Mouse (Mus musculus) lung, postnatal 0 days (tissue): ENCODE measurements around the gene Slc6a17. TPM values are rescaled to one million over a fixed set of nuclear protein-coding genes. Genes with fewer than 3 reads are reported as not detected.
A peak's percentile ranks its signal among the peaks of the same experiment; 100 is the strongest.

Experiments
- ATAC-seq: fragments of 200-750 bp; cut with Nextera tagmentation; 2 replicates; pipeline ENCODE4 v1.8.0; 2017; ENCODE audit warnings: moderate library complexity
- DNase-seq: peaks from one replicate; pipeline ENCODE4 v3.0.0-alpha.2; 2016; ENCODE audit warnings: low spot score
- H3K27ac ChIP-seq: fragments of 300-500 bp; sonication (generic); 2 replicates; pipeline ENCODE4 v1.5.1; 2014; ENCODE audit warnings: antibody characterized with exemption, mild to moderate bottlenecking, low read length, mixed read lengths
- H3K27me3 ChIP-seq: fragments of 300-500 bp; sonication (generic); replicated peaks from 2 replicates; pipeline ENCODE4 v1.6.1; 2014; ENCODE audit warnings: low read length, mixed read lengths; ENCODE audit not compliant: insufficient read depth
- H3K36me3 ChIP-seq: fragments of 300-500 bp; sonication (generic); 2 replicates; pipeline ENCODE4 v1.6.1; 2014; ENCODE audit warnings: low read length, mixed read lengths; ENCODE audit not compliant: insufficient read depth
- H3K4me1 ChIP-seq: fragments of 300-500 bp; sonication (generic); 2 replicates; pipeline ENCODE4 v1.6.1; 2014; ENCODE audit warnings: antibody characterized with exemption, low read depth, low read length, mixed read lengths; ENCODE audit not compliant: insufficient read depth
- H3K4me2 ChIP-seq: fragments of 300-500 bp; sonication (generic); replicated peaks from 2 replicates; pipeline ENCODE4 v1.6.1; 2014; ENCODE audit warnings: low read depth, mild to moderate bottlenecking, low read length, moderate library complexity, mixed read lengths
- H3K4me3 ChIP-seq: fragments of 300-500 bp; sonication (generic); 2 replicates; pipeline ENCODE4 v1.5.1; 2014; ENCODE audit warnings: low read depth, low read length
- H3K9ac ChIP-seq: fragments of 300-500 bp; sonication (generic); replicated peaks from 2 replicates; pipeline ENCODE4 v1.6.1; 2014; ENCODE audit warnings: low read depth, mild to moderate bottlenecking
- H3K9me3 ChIP-seq: fragments of 300-500 bp; sonication (generic); 2 replicates; pipeline ENCODE4 v1.6.1; 2016; ENCODE audit warnings: low read length, mixed read lengths
- CTCF ChIP-seq: IDR thresholded peaks from 2 replicates; pipeline ENCODE4 v1.5.1; 2016; ENCODE audit warnings: antibody characterized with exemption, mild to moderate bottlenecking
- EP300 ChIP-seq: IDR thresholded peaks from 2 replicates; pipeline ENCODE4 v1.6.1; 2016; ENCODE audit warnings: antibody characterized with exemption, mild to moderate bottlenecking, control low read depth
- WGBS: fragments of 180-500 bp; shearing (Covaris S2); extraction: QIAGEN DNeasy Blood & Tissue Kit; methylation state at CpG from one replicate; pipeline ENCODE4 v1.1.7; 2014; 5-methylcytosine and 5-hydroxymethylcytosine counted together
- polyA plus RNA-seq: library from polyadenylated mRNA; unstranded; fragments of >200 nt; fragmentation: Nextera tagmentation; extraction: Ambion mirVana; gene quantifications from 2 replicates; pipeline ENCODE4 v1.2.1, GENCODE M21; 2015

Slc6a17 gene
- polyA plus RNA-seq, 1 experiment from 2014 or later, result 0.84 TPM

DNA sequence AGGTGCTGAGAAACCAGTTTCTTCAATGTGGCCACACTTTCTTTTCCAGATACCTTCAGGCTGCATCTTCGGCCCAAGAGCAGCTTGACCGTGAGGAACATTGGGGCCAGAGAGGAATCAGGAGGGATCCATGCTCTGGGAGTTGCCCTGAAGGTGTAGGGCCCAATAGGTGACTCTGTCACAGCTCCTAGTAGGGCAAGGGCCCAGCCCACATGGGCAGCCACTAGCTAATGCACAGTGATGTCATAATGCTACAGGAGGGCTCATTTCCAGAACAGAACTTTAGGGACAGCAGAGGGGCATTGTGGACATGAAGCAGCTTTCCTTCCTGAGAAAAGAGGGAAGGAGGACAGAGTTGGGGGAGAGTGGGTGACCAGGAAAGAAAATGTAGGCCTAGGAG is 37.0 kb upstream of the Slc6a17 start, which contains the start of gene Ubl4b:
Gene Ubl4b, minus strand, starts transcription at position 232 of the 400 bp plus-strand sequence.
- TF ChIP-seq EP300, result no peak
- no peaks in the 10 kb centered on the region for H3K9me3 ChIP-seq
- no peak within 1 kb of the TSS for H3K4me2 ChIP-seq
- H3K27me3 ChIP-seq, result no peaks in the 10 kb centered on the region
- no peak within 1 kb of the TSS for H3K9ac ChIP-seq
- no peak within 1 kb of the TSS for H3K27ac ChIP-seq
- H3K36me3 ChIP-seq, result no peaks in the 10 kb centered on the region
- no peaks in the 10 kb centered on the region for H3K4me1 ChIP-seq
- WGBS, result 81% methylated on average over 2 of the region's 2 CpGs
- no peak within 1 kb of the TSS for H3K4me3 ChIP-seq
- ATAC-seq (no peak), DNase-seq (no peak)

DNA sequence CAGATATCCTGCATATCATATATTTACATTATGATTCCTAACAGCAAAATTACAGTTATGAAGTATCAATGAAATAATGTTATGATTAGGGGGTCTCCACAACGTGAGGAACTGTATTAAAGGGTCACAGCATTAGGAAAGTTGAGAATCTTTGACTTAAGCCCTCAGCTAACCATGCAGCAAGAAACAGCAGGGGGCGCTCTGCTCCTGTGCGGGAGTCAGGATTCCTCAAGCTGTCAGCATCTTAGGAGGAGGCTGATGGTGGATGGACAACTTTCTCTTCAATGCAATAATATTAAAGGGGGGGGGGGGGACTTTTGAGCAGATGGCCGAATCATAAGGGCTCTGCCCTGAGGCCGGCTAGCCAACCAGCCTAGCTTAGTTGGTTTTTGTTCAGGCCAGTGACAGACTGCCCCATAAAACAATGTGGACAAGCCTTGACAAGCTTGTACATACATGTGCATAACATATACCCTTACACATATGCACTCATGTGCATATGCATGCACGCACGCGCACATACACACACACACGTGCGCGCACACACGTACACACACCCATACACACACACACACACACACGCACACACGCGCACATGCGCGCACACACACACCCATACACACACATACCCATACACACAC is 32.7 kb upstream of the Slc6a17 start:
- no peak; the same call in 1 of the 2 replicates for ATAC-seq
- DNase-seq, result peak; percentile 62
- H3K27ac ChIP-seq, result no peak overlapping the region
- no peaks in the 10 kb centered on the region for H3K27me3 ChIP-seq
- H3K36me3 ChIP-seq, result no peaks in the 10 kb centered on the region
- no peak overlapping the region for H3K4me3 ChIP-seq
- TF ChIP-seq CTCF (peak; percentile 80), EP300 (no peak)
- H3K4me2 ChIP-seq, result no peak overlapping the region
- no peaks in the 10 kb centered on the region for H3K9me3 ChIP-seq
- no peaks in the 10 kb centered on the region for H3K4me1 ChIP-seq
- 73% methylated on average over 17 of the region's 17 CpGs for WGBS
- H3K9ac ChIP-seq, result no peak overlapping the region

DNA sequence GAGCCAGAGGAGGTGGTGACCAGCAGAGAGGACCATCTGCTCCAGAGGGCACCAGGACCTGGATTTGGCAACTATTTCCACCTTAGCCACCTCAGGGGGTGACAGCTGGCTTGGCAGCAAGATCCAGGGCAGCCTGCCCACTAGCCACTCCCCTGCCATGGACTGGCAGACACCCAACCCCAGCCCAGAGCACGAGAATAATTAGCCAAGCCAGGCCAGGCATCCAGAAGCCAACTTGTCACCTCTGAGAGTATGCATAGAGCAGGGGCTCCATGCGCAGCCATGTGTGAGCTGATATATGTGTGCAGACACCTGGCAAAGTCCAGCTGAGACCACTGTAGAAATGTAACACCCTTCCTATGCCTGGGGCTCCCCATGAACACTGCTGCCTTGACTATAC is 29.1 kb upstream of the Slc6a17 start:
- Histone ChIP-seq H3K4me1 (no peaks in the 10 kb centered on the region), H3K27ac (no peak overlapping the region), H3K4me3 (no peak overlapping the region), H3K36me3 (no peaks in the 10 kb centered on the region), H3K4me2 (no peak overlapping the region), H3K9me3 (no peaks in the 10 kb centered on the region), H3K9ac (no peak overlapping the region), H3K27me3 (no peaks in the 10 kb centered on the region)
- WGBS, result 50% methylated on average over 2 of the region's 2 CpGs
- no peak for DNase-seq
- TF ChIP-seq EP300, result no peak
- no peak for TF ChIP-seq CTCF
- no peak for ATAC-seq

DNA sequence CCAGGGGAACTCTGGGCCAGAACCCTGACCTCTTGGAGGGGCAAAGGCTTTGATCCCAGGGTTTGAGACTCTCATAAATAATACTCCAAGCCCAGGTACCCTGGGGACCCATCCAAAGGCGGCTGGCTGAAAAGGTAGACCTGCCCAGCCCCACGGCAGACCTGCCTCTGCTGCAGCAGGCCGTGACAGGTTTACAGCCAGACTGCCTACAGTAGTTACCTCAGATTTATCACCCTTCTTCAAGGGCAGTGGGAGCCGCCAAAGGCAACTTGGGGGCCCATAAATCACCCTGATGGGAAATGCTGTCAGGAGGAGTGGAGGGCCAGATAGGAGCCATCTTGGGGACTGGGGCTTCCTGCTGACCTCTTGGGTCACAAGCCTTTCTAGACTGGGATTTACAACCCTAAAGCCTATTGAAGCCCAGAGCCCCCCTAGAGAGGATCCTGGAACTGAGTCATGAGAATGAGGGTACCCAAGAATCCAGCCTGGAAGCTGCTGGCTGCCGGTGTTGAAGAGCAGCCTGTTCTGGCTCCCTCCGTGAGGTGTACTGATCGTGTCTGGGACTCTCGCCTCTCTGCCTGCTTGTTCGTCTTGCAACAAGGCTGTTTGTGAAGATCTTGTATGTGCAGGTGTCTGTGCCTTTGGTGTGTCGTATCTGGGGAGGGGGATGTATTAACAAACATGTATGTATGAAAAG is 28.0 kb upstream of the Slc6a17 start:
- no peak overlapping the region for H3K4me3 ChIP-seq
- H3K27me3 ChIP-seq, result no peaks in the 10 kb centered on the region
- H3K9me3 ChIP-seq, result no peaks in the 10 kb centered on the region
- H3K27ac ChIP-seq, result no peak overlapping the region
- 60% methylated on average over 10 of the region's 10 CpGs for WGBS
- H3K36me3 ChIP-seq, result no peaks in the 10 kb centered on the region
- DNase-seq (no peak), ATAC-seq (no peak)
- no peak for TF ChIP-seq EP300
- no peak for TF ChIP-seq CTCF
- H3K9ac ChIP-seq, result no peak overlapping the region
- H3K4me1 ChIP-seq, result no peaks in the 10 kb centered on the region
- no peak overlapping the region for H3K4me2 ChIP-seq

DNA sequence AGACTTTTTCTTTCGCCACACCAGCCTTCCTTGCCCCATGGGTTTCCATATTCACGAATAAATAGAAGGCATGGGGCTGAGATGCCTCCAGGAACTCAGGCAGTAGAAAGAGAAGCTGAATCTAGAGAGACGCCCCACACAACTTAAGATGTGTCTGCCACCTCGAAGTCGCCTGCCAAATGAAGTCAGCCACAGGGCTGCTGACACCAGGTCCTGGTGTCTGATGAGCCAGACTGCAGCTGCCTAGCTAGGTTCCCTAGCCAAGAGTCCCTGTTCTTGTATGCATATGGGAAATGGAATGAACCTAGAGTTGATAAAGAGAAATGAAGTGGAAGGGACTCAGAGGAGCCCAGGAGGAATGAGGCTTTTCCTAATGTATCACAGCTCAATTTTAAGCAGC is 27.5 kb upstream of the Slc6a17 start:
- ATAC-seq, result no peak
- H3K4me2 ChIP-seq, result no peak overlapping the region
- no peaks in the 10 kb centered on the region for H3K4me1 ChIP-seq
- no peak for DNase-seq
- no peak for TF ChIP-seq CTCF
- TF ChIP-seq EP300, result no peak
- H3K4me3 ChIP-seq, result no peak overlapping the region
- no peaks in the 10 kb centered on the region for H3K9me3 ChIP-seq
- H3K9ac ChIP-seq, result no peak overlapping the region
- 59% methylated on average over 5 of the region's 5 CpGs for WGBS
- no peaks in the 10 kb centered on the region for H3K36me3 ChIP-seq
- H3K27me3 ChIP-seq, result no peaks in the 10 kb centered on the region
- no peak overlapping the region for H3K27ac ChIP-seq

DNA sequence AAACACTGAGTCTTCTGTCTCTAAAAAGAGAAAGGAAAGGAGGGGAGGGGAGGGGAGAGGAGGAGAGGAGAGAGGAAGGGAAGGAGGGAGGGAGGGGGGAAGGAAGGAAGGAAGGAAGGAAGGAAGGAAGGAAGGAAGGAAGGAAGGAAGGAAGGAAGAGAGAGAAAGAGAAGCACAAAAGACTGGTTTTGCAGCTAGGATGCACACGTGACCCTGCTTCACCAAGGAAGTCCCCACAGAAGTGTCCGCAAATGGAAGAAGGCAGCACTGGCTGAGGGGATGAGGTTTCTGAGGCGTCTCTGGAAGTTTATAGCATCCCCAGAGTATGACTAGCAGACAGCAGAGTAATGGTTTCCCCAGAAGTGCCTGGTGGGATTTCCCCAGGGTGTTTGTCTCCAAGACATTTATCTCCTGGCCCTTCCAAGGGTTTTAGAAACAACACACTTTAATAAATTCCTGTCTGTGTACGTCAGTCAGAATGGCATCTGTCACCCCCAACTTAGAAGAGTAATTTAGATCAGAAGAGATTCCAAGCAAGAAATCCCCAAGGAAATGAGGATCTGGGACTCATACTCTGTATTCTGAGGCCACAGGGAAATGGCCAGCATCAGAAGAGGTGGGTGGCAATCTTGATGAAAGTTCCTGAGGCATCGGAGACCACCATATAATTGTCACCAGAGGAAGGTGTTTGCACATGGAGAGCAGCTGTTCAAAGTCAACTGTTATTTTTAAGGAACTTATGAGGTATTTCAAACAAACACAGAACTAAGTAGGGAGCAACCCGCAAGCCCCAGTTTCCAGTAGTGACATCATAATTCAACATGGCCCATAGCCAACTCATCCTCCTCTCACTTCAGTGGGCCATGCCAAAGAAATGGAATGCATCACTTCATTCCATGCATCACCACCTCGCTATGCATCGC is 25.6 kb upstream of the Slc6a17 start:
- no peaks in the 10 kb centered on the region for H3K9me3 ChIP-seq
- H3K9ac ChIP-seq, result no peak overlapping the region
- no peak for DNase-seq
- H3K36me3 ChIP-seq, result no peaks in the 10 kb centered on the region
- no peak overlapping the region for H3K27ac ChIP-seq
- TF ChIP-seq EP300 (no peak), CTCF (no peak)
- no peak overlapping the region for H3K4me2 ChIP-seq
- peak; percentile 41 for ATAC-seq
- H3K4me3 ChIP-seq, result no peak overlapping the region
- no peaks in the 10 kb centered on the region for H3K27me3 ChIP-seq
- no peaks in the 10 kb centered on the region for H3K4me1 ChIP-seq
- WGBS, result 49% methylated on average over 8 of the region's 8 CpGs
